Mouse (Mus musculus) heart, adult 2 months (tissue): Measurements from ENCODE around the gene Osbpl2.

Source experiments
- CTCF ChIP-seq: fragments of 200-600 bp; IDR thresholded peaks from 2 replicates; pipeline ENCODE4 v1.8.1; 2022; ENCODE audit warnings: antibody characterized with exemption, mild to moderate bottlenecking, moderate library complexity
- EP300 ChIP-seq: fragments of 200-500 bp; IDR thresholded peaks from 2 replicates; pipeline ENCODE4 v1.6.1; 2011; ENCODE audit warnings: low read depth, low read length, control low read depth; ENCODE audit not compliant: insufficient read depth
- POLR2A ChIP-seq: fragments of 200-500 bp; IDR thresholded peaks from 2 replicates; pipeline ENCODE4 v1.6.1; 2011; ENCODE audit warnings: mild to moderate bottlenecking, low read depth, low read length, control low read depth; ENCODE audit not compliant: insufficient read depth

DNA sequence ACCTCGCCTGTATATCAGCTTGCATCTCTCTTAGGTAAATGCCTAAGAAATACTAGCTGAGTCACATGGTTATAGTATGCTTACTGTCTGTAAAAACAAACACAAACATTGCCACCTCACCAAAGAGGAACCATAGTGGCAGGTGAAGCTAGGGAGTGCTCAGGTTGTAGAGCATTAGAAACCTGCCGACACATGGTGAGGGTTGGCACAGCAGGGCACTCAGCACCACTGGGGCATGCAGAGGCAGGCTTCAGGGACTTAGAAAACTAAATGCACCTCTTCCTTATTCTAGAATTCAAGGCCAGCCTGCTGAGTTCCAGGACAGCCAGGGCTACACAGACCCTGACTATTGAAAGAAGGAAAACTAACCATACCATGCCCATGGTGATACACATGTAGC lies 47.8 kb downstream of the Osbpl2 start:
- TF ChIP-seq CTCF (no peak), EP300 (no peak), POLR2A (no peak)
